ENCODE assay signal across 36 mouse cellular contexts in the genomic region with DNA sequence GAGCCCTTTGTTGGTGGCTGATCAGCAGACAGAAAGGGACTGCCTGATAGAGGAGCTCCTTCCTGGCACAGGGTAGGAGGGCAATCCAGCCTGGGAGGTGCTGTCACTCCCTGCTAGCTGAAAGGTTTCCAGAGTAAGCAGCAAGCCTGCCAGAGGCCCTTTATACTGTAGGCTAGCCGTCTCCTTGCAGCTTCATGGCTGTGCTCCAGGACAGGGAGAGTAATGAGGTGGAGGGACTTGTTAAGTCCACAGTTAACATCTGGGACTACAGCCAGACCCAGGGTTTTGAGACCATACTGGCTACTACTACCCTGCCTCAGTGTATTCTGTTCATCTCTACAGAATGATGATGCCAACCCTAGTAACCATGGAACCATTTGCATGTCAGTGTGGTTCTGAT. TPM values are rescaled to one million over a fixed set of nuclear protein-coding genes. Genes with fewer than 3 reads are reported as not detected.
DNase-seq lines count a peak whose midpoint lies in the region; ATAC-seq and TF ChIP-seq lines count a peak whose summit lies in the region.
"Had no signal": no experiment of that assay in that cellular context is flagged by ENCODE, and none has a peak within 500 bp of the region (broad histone marks: within the 10 kb centered on the region; RNA-seq: fewer than 3 reads in every experiment).

No protein-coding gene starts in this region.

- H3K4me1 ChIP-seq in forebrain, postnatal 0 days (ENCODE audit: insufficient read depth) = peaks cover 8% of the 10 kb centered on the region; the same call in 1 of the 2 replicates
- H3K4me1 ChIP-seq in forebrain, embryonic 12.5 days = peaks cover 18% of the 10 kb centered on the region
- no peaks in the 10 kb centered on the region for H3K4me1 ChIP-seq in kidney, adult 2 months (ENCODE audit: control insufficient read depth, insufficient read depth, low read length)
- peaks cover 4% of the 10 kb centered on the region for H3K4me1 ChIP-seq in midbrain, embryonic 11.5 days (ENCODE audit: control insufficient read depth, insufficient read depth, low read length)
- H3K4me1 ChIP-seq in midbrain, embryonic 16.5 days (ENCODE audit: control insufficient read depth, insufficient read depth, low read length) = peaks cover 17% of the 10 kb centered on the region

- no peak for TF ChIP-seq CTCF in forebrain, postnatal 0 days (IDR thresholded peaks at IDR 0.05; ENCODE audit: low read depth)
- no peak for TF ChIP-seq CTCF in kidney, adult 2 months (conservative IDR thresholded peaks at IDR 0.05; ENCODE audit: insufficient read depth, insufficient read length, low read depth, low read length)

- H3K27ac ChIP-seq in forebrain, postnatal 0 days (ENCODE audit: low read depth, low read length) = no peak overlapping the region
- H3K27ac ChIP-seq in forebrain, embryonic 12.5 days = no peak overlapping the region
- no peak overlapping the region for H3K27ac ChIP-seq in kidney, adult 2 months (ENCODE audit: insufficient read depth, low read depth, low read length)
- no peak overlapping the region for H3K27ac ChIP-seq in midbrain, embryonic 11.5 days (ENCODE audit: low read depth, low read length)
- no peak overlapping the region for H3K27ac ChIP-seq in midbrain, embryonic 16.5 days (ENCODE audit: low read length)
- H3K27ac ChIP-seq: embryonic facial prominence, embryonic 13.5 days; gastrocnemius, adult 2 months; layer of hippocampus, adult 2 months; left cerebral cortex, adult 2 months; limb, embryonic 13.5 days; liver, embryonic 12.5 days; stomach, embryonic 15.5 days had no signal

- WGBS in forebrain, postnatal 0 days = 44% methylated on average over 1 of the region's 1 CpGs
- WGBS in forebrain, embryonic 12.5 days = 86% methylated on average over 1 of the region's 1 CpGs
- 47% methylated on average over 1 of the region's 1 CpGs for WGBS in kidney, adult 2 months
- 100% methylated on average over 1 of the region's 1 CpGs for WGBS in midbrain, embryonic 11.5 days
- WGBS in midbrain, embryonic 16.5 days = 75% methylated on average over 1 of the region's 1 CpGs

- TF ChIP-seq POLR2A in kidney, adult 2 months (IDR thresholded peaks at IDR 0.05; ENCODE audit: low read depth, low read length) = no peak

- H3K4me3 ChIP-seq in forebrain, postnatal 0 days (ENCODE audit: low read depth, low read length) = no peak overlapping the region
- H3K4me3 ChIP-seq in forebrain, embryonic 12.5 days (replicated peaks) = no peak overlapping the region
- no peak overlapping the region for H3K4me3 ChIP-seq in kidney, adult 2 months (ENCODE audit: insufficient read depth, low read depth, low read length)
- no peak overlapping the region for H3K4me3 ChIP-seq in midbrain, embryonic 11.5 days (ENCODE audit: low read depth, low read length)
- no peak overlapping the region for H3K4me3 ChIP-seq in midbrain, embryonic 16.5 days (ENCODE audit: low read depth, low read length)
- H3K4me3 ChIP-seq: embryonic facial prominence, embryonic 13.5 days; erythroblast, embryonic 14.5 days; gastrocnemius, adult 2 months; heart, embryonic 12.5 days; layer of hippocampus, adult 2 months; left cerebral cortex, adult 2 months; limb, embryonic 13.5 days; liver, embryonic 12.5 days; megakaryocyte, embryonic 14.5 days; stomach, embryonic 15.5 days had no signal

- DNase-seq in forebrain, postnatal 0 days = peak; percentile 31
- peak; percentile 46 for DNase-seq in kidney, adult 2 months
- DNase-seq in kidney, adult 8-10 months = no peak
- DNase-seq in midbrain, embryonic 11.5 days (ENCODE audit: low spot score, missing footprints) = peak; percentile 53
- peak; percentile 42 for DNase-seq in fibroblast of lung, adult 2 months (ENCODE audit: low read depth)
- no peak for DNase-seq in cerebellum, adult 9-10 months
- DNase-seq: adrenal gland, adult 8-10 months; B cell, adult 2 months; cerebellum, adult 11 months; cerebellum, adult 9-11 months; embryo, embryonic 11 days; gastrocnemius, adult 2 months; gastrocnemius, postnatal 36 days; heart, adult 18-20 months; heart, postnatal 10 days; liver, postnatal 0 days; lung, postnatal 36 days; midbrain, embryonic 14.5 days; right cerebral cortex, postnatal 25 days; thymus, postnatal 14 days had no signal

- no peak overlapping the region for H3K9ac ChIP-seq in forebrain, postnatal 0 days
- no peak overlapping the region for H3K9ac ChIP-seq in forebrain, embryonic 12.5 days
- no peak overlapping the region for H3K9ac ChIP-seq in midbrain, embryonic 11.5 days (ENCODE audit: low read length)
- H3K9ac ChIP-seq in midbrain, embryonic 16.5 days (ENCODE audit: low read depth, low read length) = no peak overlapping the region
- H3K9ac ChIP-seq: embryonic facial prominence, embryonic 13.5 days; heart, embryonic 12.5 days; limb, embryonic 13.5 days; liver, embryonic 12.5 days; liver, postnatal 0 days; stomach, embryonic 15.5 days had no signal

- peak; percentile 6; the same call in 1 of the 2 replicates for ATAC-seq in forebrain, postnatal 0 days
- no peak for ATAC-seq in forebrain, embryonic 12.5 days (ENCODE audit: low FRiP score)
- ATAC-seq in midbrain, embryonic 11.5 days (ENCODE audit: low FRiP score) = no peak
- ATAC-seq in midbrain, embryonic 16.5 days = no peak
- ATAC-seq: activated CD4-positive, CD25-positive, alpha-beta regulatory T cell, adult 4 months; intestine, embryonic 16.5 days; liver, embryonic 12.5 days; liver, postnatal 0 days had no signal

- no peaks in the 10 kb centered on the region for H3K9me3 ChIP-seq in forebrain, postnatal 0 days (ENCODE audit: low read length)
- no peaks in the 10 kb centered on the region for H3K9me3 ChIP-seq in forebrain, embryonic 12.5 days
- no peaks in the 10 kb centered on the region for H3K9me3 ChIP-seq in midbrain, embryonic 11.5 days (ENCODE audit: control insufficient read depth, low read length)
- H3K9me3 ChIP-seq in midbrain, embryonic 16.5 days (replicated peaks; ENCODE audit: control insufficient read depth, low read length, poor library complexity, severe bottlenecking) = no peaks in the 10 kb centered on the region
- H3K9me3 ChIP-seq: embryonic facial prominence, embryonic 13.5 days; heart, embryonic 12.5 days; limb, embryonic 13.5 days; liver, embryonic 12.5 days; megakaryocyte, embryonic 14.5 days; stomach, embryonic 15.5 days had no signal

- no peaks in the 10 kb centered on the region for H3K27me3 ChIP-seq in forebrain, postnatal 0 days (ENCODE audit: insufficient read depth, low read length)
- peaks cover 22% of the 10 kb centered on the region for H3K27me3 ChIP-seq in forebrain, embryonic 12.5 days
- no peaks in the 10 kb centered on the region for H3K27me3 ChIP-seq in kidney, adult 2 months (replicated peaks; ENCODE audit: control insufficient read depth, insufficient read depth, low read length)
- no peaks in the 10 kb centered on the region for H3K27me3 ChIP-seq in midbrain, embryonic 11.5 days (ENCODE audit: control insufficient read depth, insufficient read depth, low read length)
- H3K27me3 ChIP-seq in midbrain, embryonic 16.5 days (ENCODE audit: control insufficient read depth, insufficient read depth, low read depth, low read length) = no peaks in the 10 kb centered on the region
- H3K27me3 ChIP-seq: stomach, embryonic 15.5 days had no signal

- peaks cover 11% of the 10 kb centered on the region; the same call in 1 of the 2 replicates for H3K36me3 ChIP-seq in forebrain, postnatal 0 days (ENCODE audit: insufficient read depth)
- peaks cover 45% of the 10 kb centered on the region for H3K36me3 ChIP-seq in forebrain, embryonic 12.5 days (replicated peaks)
- H3K36me3 ChIP-seq in kidney, adult 2 months (ENCODE audit: control insufficient read depth, insufficient read depth, low read length) = no peaks in the 10 kb centered on the region
- H3K36me3 ChIP-seq in midbrain, embryonic 11.5 days (ENCODE audit: control insufficient read depth, insufficient read depth, low read length) = no peaks in the 10 kb centered on the region; the same call in 1 of the 2 replicates
- peaks cover 9% of the 10 kb centered on the region; the same call in 1 of the 2 replicates for H3K36me3 ChIP-seq in midbrain, embryonic 16.5 days (ENCODE audit: control insufficient read depth, insufficient read depth, low read length)
- H3K36me3 ChIP-seq: stomach, embryonic 15.5 days had no signal

- H3K4me2 ChIP-seq in forebrain, postnatal 0 days (ENCODE audit: low read depth) = no peak overlapping the region
- no peak overlapping the region for H3K4me2 ChIP-seq in forebrain, embryonic 12.5 days
- no peak overlapping the region for H3K4me2 ChIP-seq in midbrain, embryonic 11.5 days
- H3K4me2 ChIP-seq in midbrain, embryonic 16.5 days (ENCODE audit: low read length) = no peak overlapping the region
- H3K4me2 ChIP-seq: embryonic facial prominence, embryonic 13.5 days; heart, embryonic 12.5 days; limb, embryonic 13.5 days; liver, embryonic 12.5 days; stomach, embryonic 15.5 days had no signal

RNA-seq across cellular contexts. Expression of a gene that starts 6.3 kb away (rescaled TPM):
- 51.9 and 54.9 TPM in 2 replicates for total RNA-seq in forebrain, postnatal 0 days (2014; rRNA removed)
- polyA plus RNA-seq in forebrain, postnatal 0 days (2015; fragmentation: Nextera tagmentation; extraction: Ambion mirVana) = 48.8 and 56.9 TPM in 2 replicates
- 26.4 and 30.8 TPM in 2 replicates for polyA plus RNA-seq in forebrain, embryonic 12.5 days (2016; fragmentation: Nextera tagmentation; extraction: Ambion mirVana)
- polyA plus RNA-seq in kidney, adult 2 months (2012; rRNA removed) = 9.7 and 10.8 TPM in 2 replicates
- polyA plus RNA-seq in midbrain, embryonic 11.5 days (2014; fragmentation: Nextera tagmentation; extraction: Ambion mirVana) = 29.5 and 30.2 TPM in 2 replicates
- 70.9 and 75.7 TPM in 2 replicates for polyA plus RNA-seq in midbrain, embryonic 16.5 days (2015; fragmentation: Nextera tagmentation; extraction: Ambion mirVana)

RNA-seq across cellular contexts. Expression of a gene that starts 8.2 kb away (rescaled TPM):
- total RNA-seq in forebrain, postnatal 0 days (2014; rRNA removed) = 9.1 and 16.3 TPM in 2 replicates
- 14.1 and 14.5 TPM in 2 replicates for polyA plus RNA-seq in forebrain, postnatal 0 days (2015; fragmentation: Nextera tagmentation; extraction: Ambion mirVana)
- polyA plus RNA-seq in forebrain, embryonic 12.5 days (2016; fragmentation: Nextera tagmentation; extraction: Ambion mirVana) = 47.3 and 49.6 TPM in 2 replicates
- polyA plus RNA-seq in kidney, adult 2 months (2012; rRNA removed) = 4.1 and 5.2 TPM in 2 replicates
- polyA plus RNA-seq in midbrain, embryonic 11.5 days (2014; fragmentation: Nextera tagmentation; extraction: Ambion mirVana) = 29.3 and 33.7 TPM in 2 replicates
- 17.9 and 19.7 TPM in 2 replicates for polyA plus RNA-seq in midbrain, embryonic 16.5 days (2015; fragmentation: Nextera tagmentation; extraction: Ambion mirVana)

RNA-seq across cellular contexts. Expression of a gene that starts 11.3 kb away (rescaled TPM):
- total RNA-seq in forebrain, postnatal 0 days (2014; rRNA removed) = 0.38 and 0.90 TPM in 2 replicates
- 0.23 and 0.82 TPM in 2 replicates for polyA plus RNA-seq in forebrain, postnatal 0 days (2015; fragmentation: Nextera tagmentation; extraction: Ambion mirVana)
- 1.4 and 1.6 TPM in 2 replicates for polyA plus RNA-seq in forebrain, embryonic 12.5 days (2016; fragmentation: Nextera tagmentation; extraction: Ambion mirVana)
- polyA plus RNA-seq in kidney, adult 2 months (2012; rRNA removed) = 0.17 and 0.27 TPM in 2 replicates
- 0.58 and 0.63 TPM in 2 replicates for polyA plus RNA-seq in midbrain, embryonic 11.5 days (2014; fragmentation: Nextera tagmentation; extraction: Ambion mirVana)
- polyA plus RNA-seq in midbrain, embryonic 16.5 days (2015; fragmentation: Nextera tagmentation; extraction: Ambion mirVana) = 1.6 and 1.8 TPM in 2 replicates
- total RNA-seq: gastrocnemius, adult 2 months; gastrocnemius, postnatal 36 days; heart, postnatal 10 days; hematopoietic stem cell, adult 5-6 weeks had no signal
- polyA plus RNA-seq: erythroblast, embryonic 14.5 days; liver, postnatal 0 days had no signal

RNA-seq across cellular contexts. Expression of a gene that starts 11.8 kb away (rescaled TPM):
- total RNA-seq in forebrain, postnatal 0 days (2014; rRNA removed) = not detected in 2 replicates
- not detected in 2 replicates for polyA plus RNA-seq in forebrain, postnatal 0 days (2015; fragmentation: Nextera tagmentation; extraction: Ambion mirVana)
- polyA plus RNA-seq in forebrain, embryonic 12.5 days (2016; fragmentation: Nextera tagmentation; extraction: Ambion mirVana) = 0.17 TPM in 1 of 2 replicates, not detected in the other
- 0.05 TPM in 1 of 2 replicates, not detected in the other for polyA plus RNA-seq in kidney, adult 2 months (2012; rRNA removed)
- polyA plus RNA-seq in midbrain, embryonic 11.5 days (2014; fragmentation: Nextera tagmentation; extraction: Ambion mirVana) = not detected in 2 replicates
- 0.07 and 0.19 TPM in 2 replicates for polyA plus RNA-seq in midbrain, embryonic 16.5 days (2015; fragmentation: Nextera tagmentation; extraction: Ambion mirVana)
- total RNA-seq: gastrocnemius, adult 2 months; gastrocnemius, postnatal 36 days; heart, adult 18-20 months; heart, postnatal 10 days; hematopoietic stem cell, adult 5-6 weeks; left cerebral cortex, postnatal 25 days; neutrophil, adult 5-6 weeks had no signal
- polyA plus RNA-seq: activated CD4-positive, CD25-positive, alpha-beta regulatory T cell, adult 4 months; heart, embryonic 12.5 days; intestine, embryonic 16.5 days; liver, postnatal 0 days; midbrain, embryonic 14.5 days had no signal

RNA-seq across cellular contexts. Expression of a gene that starts 37.1 kb away (rescaled TPM):
- total RNA-seq in forebrain, postnatal 0 days (2014; rRNA removed) = 167 and 189 TPM in 2 replicates
- polyA plus RNA-seq in forebrain, postnatal 0 days (2015; fragmentation: Nextera tagmentation; extraction: Ambion mirVana) = 117 and 135 TPM in 2 replicates
- polyA plus RNA-seq in forebrain, embryonic 12.5 days (2016; fragmentation: Nextera tagmentation; extraction: Ambion mirVana) = 173 and 179 TPM in 2 replicates
- 41.7 and 45.2 TPM in 2 replicates for polyA plus RNA-seq in kidney, adult 2 months (2012; rRNA removed)
- 125 and 142 TPM in 2 replicates for polyA plus RNA-seq in midbrain, embryonic 11.5 days (2014; fragmentation: Nextera tagmentation; extraction: Ambion mirVana)
- 205 and 220 TPM in 2 replicates for polyA plus RNA-seq in midbrain, embryonic 16.5 days (2015; fragmentation: Nextera tagmentation; extraction: Ambion mirVana)

Comparison
In these comparisons a context has a peak if more than half of its experiments do, and no peak if none do; other contexts are left out.
1. DNase-seq: peak in forebrain, postnatal 0 days (single experiment), kidney, adult 2 months (single experiment), midbrain, embryonic 11.5 days (single experiment) and fibroblast of lung, adult 2 months (single experiment); none in kidney, adult 8-10 months (0 of 2) and cerebellum, adult 9-10 months (single experiment).